Mouse (Mus musculus): Measurements from ENCODE around the gene Rtkn. TPM values are rescaled to one million over a fixed set of nuclear protein-coding genes. Genes with fewer than 3 reads are reported as not detected.

The Rtkn gene
- polyA plus RNA-seq, 1 experiment, result 13.4 TPM

GRCm38 (mm10) chr6:83165026-83165606, 29.9 kb downstream of the Rtkn start:
- H3K27ac ChIP-seq (ENCODE audit: insufficient read depth, low read length), result peak overlapping the region; percentile 67
- TF ChIP-seq CTCF (IDR thresholded peaks at IDR 0.05; ENCODE audit: borderline replicate concordance, insufficient read depth, low read length), result no peak
- peak; percentile 55 for TF ChIP-seq POLR2A (IDR thresholded peaks at IDR 0.05; ENCODE audit: low read depth, low read length)
- H3K4me1 ChIP-seq (ENCODE audit: control insufficient read depth, insufficient read depth, low read length), result peaks cover 3% of the 10 kb centered on the region
- H3K4me3 ChIP-seq (ENCODE audit: insufficient read depth, low read length), result peak overlapping the region; percentile 42

- H3K27ac ChIP-seq (ENCODE audit: insufficient read depth, low read length), result peak within 1 kb of the TSS; percentile 67
- peak within 1 kb of the TSS; percentile 99 for H3K4me3 ChIP-seq (ENCODE audit: insufficient read depth, low read length)
- TF ChIP-seq CTCF (IDR thresholded peaks at IDR 0.05; ENCODE audit: borderline replicate concordance, insufficient read depth, low read length) (peak; percentile 83; the same call in 1 of the 2 replicates), POLR2A (IDR thresholded peaks at IDR 0.05; ENCODE audit: low read depth, low read length) (peak; percentile 58; the same call in 1 of the 2 replicates)
- peaks cover 3% of the 10 kb centered on the region for H3K4me1 ChIP-seq (ENCODE audit: control insufficient read depth, insufficient read depth, low read length)
Observed at GRCm38 (mm10) chr6:83165607-83166242, 30.5 kb downstream of the Rtkn start, which contains the start of gene Dctn1. Dctn1 (plus strand) TSS chr6:83165920.

DNA sequence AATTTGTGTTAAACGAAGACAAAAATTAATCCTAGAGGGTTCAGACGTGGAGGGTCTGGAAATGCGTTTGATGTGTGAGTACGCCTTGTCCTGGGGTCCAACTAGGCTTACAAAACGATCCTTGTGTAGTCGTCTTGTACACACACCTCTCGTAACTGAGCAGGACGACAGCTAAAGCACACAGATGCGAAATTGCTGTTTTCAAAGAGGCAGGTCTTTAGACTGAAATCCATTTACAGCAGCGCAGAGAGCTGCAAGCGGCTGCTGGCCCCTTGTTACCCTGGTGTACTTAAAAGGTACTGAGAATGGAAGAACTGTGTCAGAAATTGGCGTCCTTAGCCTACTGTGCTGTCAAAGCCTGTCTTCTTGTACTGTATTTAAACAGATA, 31.0 kb downstream of the Rtkn start:
- Histone ChIP-seq H3K4me1 (ENCODE audit: control insufficient read depth, insufficient read depth, low read length) (peaks cover 3% of the 10 kb centered on the region), H3K27ac (ENCODE audit: insufficient read depth, low read length) (no peak overlapping the region), H3K4me3 (ENCODE audit: insufficient read depth, low read length) (peak overlapping the region; percentile 99)
- no peak for TF ChIP-seq CTCF (IDR thresholded peaks at IDR 0.05; ENCODE audit: borderline replicate concordance, insufficient read depth, low read length)
- TF ChIP-seq POLR2A (IDR thresholded peaks at IDR 0.05; ENCODE audit: low read depth, low read length), result no peak

DNA sequence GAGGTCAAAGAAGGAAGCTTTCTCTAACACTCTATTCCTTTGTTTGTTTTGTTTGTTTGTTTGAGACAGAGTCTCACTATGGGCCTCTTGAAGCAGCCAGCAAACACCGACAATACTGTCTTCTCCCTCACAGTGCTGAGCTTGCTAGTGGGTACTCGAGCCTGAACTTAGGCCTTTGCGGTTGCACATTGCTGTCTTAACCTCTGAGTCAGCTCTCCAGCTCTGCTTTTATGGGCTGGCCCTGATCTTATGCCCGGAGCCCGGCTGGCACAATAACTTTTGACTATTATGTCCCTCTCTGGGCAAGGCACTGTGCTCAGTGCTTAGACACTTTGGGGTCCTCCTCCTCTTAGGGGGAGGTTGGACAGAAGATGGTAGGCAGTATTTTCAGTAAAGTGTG, 34.6 kb downstream of the Rtkn start:
- no peak for TF ChIP-seq POLR2A (IDR thresholded peaks at IDR 0.05; ENCODE audit: low read depth, low read length)
- no peak for TF ChIP-seq CTCF (IDR thresholded peaks at IDR 0.05; ENCODE audit: borderline replicate concordance, insufficient read depth, low read length)
- Histone ChIP-seq H3K27ac (ENCODE audit: insufficient read depth, low read length) (no peak overlapping the region), H3K4me3 (ENCODE audit: insufficient read depth, low read length) (no peak overlapping the region), H3K4me1 (ENCODE audit: control insufficient read depth, insufficient read depth, low read length) (peaks cover 3% of the 10 kb centered on the region; the same call in 1 of the 2 replicates)

- H3K4me1 ChIP-seq (ENCODE audit: control insufficient read depth, insufficient read depth, low read length), result peaks cover 3% of the 10 kb centered on the region; the same call in 1 of the 2 replicates
- TF ChIP-seq POLR2A (IDR thresholded peaks at IDR 0.05; ENCODE audit: low read depth, low read length), result no peak
- no peak for TF ChIP-seq CTCF (IDR thresholded peaks at IDR 0.05; ENCODE audit: borderline replicate concordance, insufficient read depth, low read length)
- H3K27ac ChIP-seq (ENCODE audit: insufficient read depth, low read length), result no peak overlapping the region
Observed at GRCm38 (mm10) chr6:83171063-83171462, 35.8 kb downstream of the Rtkn start.

GRCm38 (mm10) chr6:83172240-83172920, 37.1 kb downstream of the Rtkn start:
- Histone ChIP-seq H3K4me3 (ENCODE audit: insufficient read depth, low read length) (no peak overlapping the region), H3K27ac (ENCODE audit: insufficient read depth, low read length) (no peak overlapping the region)
- TF ChIP-seq POLR2A (IDR thresholded peaks at IDR 0.05; ENCODE audit: low read depth, low read length) (no peak), CTCF (IDR thresholded peaks at IDR 0.05; ENCODE audit: borderline replicate concordance, insufficient read depth, low read length) (no peak)

More at GRCm38 (mm10) chr6:83171063-83171462, 35.8 kb downstream of the Rtkn start:
- H3K4me3 ChIP-seq (ENCODE audit: insufficient read depth, low read length), result no peak overlapping the region

GRCm38 (mm10) chr6:83175996-83176395, 40.7 kb downstream of the Rtkn start:
- H3K4me1 ChIP-seq (ENCODE audit: control insufficient read depth, insufficient read depth, low read length), result no peaks in the 10 kb centered on the region
- no peak overlapping the region for H3K27ac ChIP-seq (ENCODE audit: insufficient read depth, low read length)
- TF ChIP-seq CTCF (IDR thresholded peaks at IDR 0.05; ENCODE audit: borderline replicate concordance, insufficient read depth, low read length), result no peak
- no peak overlapping the region for H3K4me3 ChIP-seq (ENCODE audit: insufficient read depth, low read length)

More at GRCm38 (mm10) chr6:83172240-83172920, 37.1 kb downstream of the Rtkn start:
- H3K4me1 ChIP-seq (ENCODE audit: control insufficient read depth, insufficient read depth, low read length), result peaks cover 3% of the 10 kb centered on the region; the same call in 1 of the 2 replicates

- Histone ChIP-seq H3K4me1 (ENCODE audit: control insufficient read depth, insufficient read depth, low read length) (no peaks in the 10 kb centered on the region), H3K27ac (ENCODE audit: insufficient read depth, low read length) (no peak overlapping the region), H3K4me3 (ENCODE audit: insufficient read depth, low read length) (no peak overlapping the region)
- TF ChIP-seq POLR2A (IDR thresholded peaks at IDR 0.05; ENCODE audit: low read depth, low read length) (no peak), CTCF (IDR thresholded peaks at IDR 0.05; ENCODE audit: borderline replicate concordance, insufficient read depth, low read length) (no peak)
Observed at GRCm38 (mm10) chr6:83179390-83180117, 44.3 kb downstream of the Rtkn start.

DNA sequence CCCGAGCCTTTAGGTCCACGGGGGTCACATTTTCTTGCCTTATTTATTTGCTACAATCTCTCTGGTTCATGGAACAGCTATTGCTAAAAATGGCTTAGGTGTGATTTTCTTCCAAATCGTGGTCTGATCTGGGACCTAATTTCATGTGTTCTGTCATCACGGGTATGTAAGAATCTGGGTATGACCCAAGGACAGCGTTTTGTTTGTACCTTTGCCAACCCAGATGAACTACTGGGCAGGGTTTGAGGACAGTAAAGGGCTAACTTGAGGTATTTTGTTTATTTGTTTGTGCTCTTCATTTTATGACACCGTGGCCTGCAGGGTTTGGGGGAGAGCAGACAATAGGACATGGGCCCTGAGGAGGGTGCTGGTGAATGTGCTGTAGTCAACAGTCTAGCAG, 45.3 kb downstream of the Rtkn start:
- H3K4me3 ChIP-seq (ENCODE audit: insufficient read depth, low read length), result no peak overlapping the region
- TF ChIP-seq POLR2A (IDR thresholded peaks at IDR 0.05; ENCODE audit: low read depth, low read length) (no peak), CTCF (IDR thresholded peaks at IDR 0.05; ENCODE audit: borderline replicate concordance, insufficient read depth, low read length) (no peak)
- no peak overlapping the region for H3K27ac ChIP-seq (ENCODE audit: insufficient read depth, low read length)

More for the DNA sequence above, 45.3 kb downstream of the Rtkn start:
- no peaks in the 10 kb centered on the region; the same call in 1 of the 2 replicates for H3K4me1 ChIP-seq (ENCODE audit: control insufficient read depth, insufficient read depth, low read length)

Measured in embryonic fibroblast, embryonic 13.5 days (primary cell).